Mouse (Mus musculus): Measurements from ENCODE around the gene Tor1aip2. TPM values are rescaled to one million over a fixed set of nuclear protein-coding genes. Genes with fewer than 3 reads are reported as not detected.

The Tor1aip2 gene
- polyA plus RNA-seq, 1 experiment from 2014 or later, result 119 TPM

DNA sequence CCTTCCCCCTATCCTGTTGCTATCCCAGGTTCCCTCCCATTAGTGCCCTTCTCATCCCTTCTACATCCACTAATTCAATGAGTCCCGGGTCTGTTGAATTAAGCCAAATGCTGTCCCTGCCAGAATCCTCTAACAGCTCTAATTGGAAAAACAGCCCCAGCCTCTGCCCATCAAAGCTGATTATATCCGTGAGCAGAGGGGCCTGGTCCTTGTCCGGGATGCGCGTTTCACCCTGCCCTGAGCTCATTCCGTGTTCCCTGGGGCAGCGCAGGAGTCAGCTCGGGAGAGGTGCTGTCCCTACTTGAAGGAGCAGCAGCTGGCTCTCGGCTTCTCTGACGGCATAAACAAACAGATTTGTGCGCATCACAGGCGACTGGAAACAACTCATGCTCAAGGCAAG is 76.5 kb downstream of the Tor1aip2 start:
- Histone ChIP-seq H3K9ac (ENCODE audit: low read length) (no peak overlapping the region), H3K9me3 (replicated peaks; ENCODE audit: control insufficient read depth, low read length) (no peaks in the 10 kb centered on the region), H3K27ac (ENCODE audit: low read length) (0 out of 2 replicates have a peak overlapping the region, but pooled peaks have one; percentile 26), H3K4me3 (replicated peaks; ENCODE audit: low read length) (no peak overlapping the region), H3K4me2 (ENCODE audit: low read depth, low read length) (no peak overlapping the region), H3K27me3 (ENCODE audit: control insufficient read depth, insufficient read depth, low read length) (no peaks in the 10 kb centered on the region), H3K36me3 (ENCODE audit: control insufficient read depth, insufficient read depth, low read length) (no peaks in the 10 kb centered on the region), H3K4me1 (ENCODE audit: control insufficient read depth, insufficient read depth, low read length) (no peaks in the 10 kb centered on the region)
- ATAC-seq (ENCODE audit: insufficient read depth, low FRiP score), result no peak
- WGBS, result 22% methylated on average over 12 of the region's 12 CpGs

DNA sequence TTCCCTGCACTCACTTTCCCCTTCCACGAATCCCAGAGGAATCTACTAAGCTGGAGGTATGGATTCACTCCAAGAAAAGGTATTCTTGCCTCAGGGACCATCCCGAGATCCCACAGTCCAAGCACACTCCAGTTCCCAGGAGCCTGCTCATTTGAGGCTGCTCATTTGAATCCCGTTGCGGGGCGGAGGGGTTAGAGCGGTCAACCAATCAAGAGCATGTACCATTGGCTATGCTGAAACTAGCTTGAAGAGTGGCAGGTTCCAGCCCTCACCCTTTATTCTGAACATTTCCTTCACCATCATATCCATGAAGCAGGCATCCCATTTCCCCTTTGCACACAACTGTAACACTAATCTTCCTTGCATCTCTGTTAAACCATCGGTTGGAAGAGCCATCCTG is 76.9 kb downstream of the Tor1aip2 start:
- no peaks in the 10 kb centered on the region for H3K36me3 ChIP-seq (ENCODE audit: control insufficient read depth, insufficient read depth, low read length)
- ATAC-seq (ENCODE audit: insufficient read depth, low FRiP score), result no peak
- H3K4me2 ChIP-seq (ENCODE audit: low read depth, low read length), result no peak overlapping the region
- no peak overlapping the region for H3K4me3 ChIP-seq (replicated peaks; ENCODE audit: low read length)
- H3K9me3 ChIP-seq (replicated peaks; ENCODE audit: control insufficient read depth, low read length), result no peaks in the 10 kb centered on the region
- H3K9ac ChIP-seq (ENCODE audit: low read length), result no peak overlapping the region
- no peaks in the 10 kb centered on the region for H3K4me1 ChIP-seq (ENCODE audit: control insufficient read depth, insufficient read depth, low read length)
- H3K27ac ChIP-seq (ENCODE audit: low read length), result peak overlapping the region; percentile 26; the same call in 1 of the 2 replicates
- no peaks in the 10 kb centered on the region for H3K27me3 ChIP-seq (ENCODE audit: control insufficient read depth, insufficient read depth, low read length)
- WGBS, result 57% methylated on average over 7 of the region's 7 CpGs

DNA sequence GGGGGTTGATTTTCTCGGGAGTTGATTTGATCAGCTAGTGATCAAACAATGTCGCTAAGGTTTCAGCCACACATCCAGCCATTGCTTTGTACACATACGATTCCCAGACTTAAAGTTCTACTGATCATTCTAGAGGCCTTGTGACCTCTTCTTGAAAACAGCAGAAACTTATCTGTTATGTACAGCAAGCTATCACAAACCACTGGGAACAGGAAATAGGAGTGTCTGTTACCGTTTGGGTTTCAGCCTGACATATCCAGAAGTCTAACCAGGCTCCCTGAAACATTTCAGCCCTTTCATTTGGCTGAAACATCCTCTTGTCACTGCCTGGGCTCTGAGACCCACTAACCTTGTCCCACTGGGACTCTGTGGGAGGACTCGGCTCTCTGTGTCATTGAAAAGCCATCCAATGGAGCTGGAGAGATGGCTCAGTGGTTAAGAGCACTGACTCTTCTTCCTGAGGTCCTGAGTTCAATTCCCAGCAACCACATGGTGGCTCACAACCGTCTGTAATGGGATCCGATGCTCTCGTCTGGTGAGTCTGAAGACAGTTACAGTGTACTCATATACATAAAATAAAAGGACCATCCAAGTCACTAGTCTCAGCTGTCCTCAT is 78.8 kb downstream of the Tor1aip2 start:
- Histone ChIP-seq H3K4me2 (ENCODE audit: low read depth, low read length) (no peak overlapping the region), H3K9ac (ENCODE audit: low read length) (no peak overlapping the region), H3K9me3 (replicated peaks; ENCODE audit: control insufficient read depth, low read length) (no peaks in the 10 kb centered on the region), H3K27me3 (ENCODE audit: control insufficient read depth, insufficient read depth, low read length) (no peaks in the 10 kb centered on the region), H3K27ac (ENCODE audit: low read length) (no peak overlapping the region), H3K4me1 (ENCODE audit: control insufficient read depth, insufficient read depth, low read length) (no peaks in the 10 kb centered on the region), H3K36me3 (ENCODE audit: control insufficient read depth, insufficient read depth, low read length) (no peaks in the 10 kb centered on the region), H3K4me3 (replicated peaks; ENCODE audit: low read length) (no peak overlapping the region)
- WGBS, result 75% methylated on average over 8 of the region's 8 CpGs
- ATAC-seq (ENCODE audit: insufficient read depth, low FRiP score), result no peak

DNA sequence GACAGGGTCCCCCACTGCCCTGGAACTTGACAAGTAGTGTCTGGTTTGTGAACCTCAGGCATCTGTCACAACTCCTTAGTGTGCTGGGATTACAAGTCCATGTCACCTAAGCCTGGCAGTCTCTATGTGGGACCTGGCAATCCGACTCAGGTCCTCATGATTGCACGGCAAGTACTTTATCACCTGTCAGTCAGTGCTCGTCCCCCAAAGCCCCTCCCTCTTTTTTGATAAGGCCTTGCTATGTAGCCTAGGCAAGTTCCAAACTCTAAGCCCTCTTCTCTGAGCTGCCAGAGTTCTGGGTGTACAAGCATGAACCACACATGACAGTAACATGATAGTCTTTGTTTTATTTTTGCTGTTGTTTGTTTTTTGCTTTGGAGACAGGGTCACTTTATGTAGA is 81.6 kb downstream of the Tor1aip2 start:
- Histone ChIP-seq H3K27ac (ENCODE audit: low read length) (no peak overlapping the region), H3K27me3 (ENCODE audit: control insufficient read depth, insufficient read depth, low read length) (no peaks in the 10 kb centered on the region), H3K4me2 (ENCODE audit: low read depth, low read length) (no peak overlapping the region), H3K36me3 (ENCODE audit: control insufficient read depth, insufficient read depth, low read length) (no peaks in the 10 kb centered on the region), H3K9me3 (replicated peaks; ENCODE audit: control insufficient read depth, low read length) (no peaks in the 10 kb centered on the region), H3K4me1 (ENCODE audit: control insufficient read depth, insufficient read depth, low read length) (no peaks in the 10 kb centered on the region), H3K4me3 (replicated peaks; ENCODE audit: low read length) (no peak overlapping the region), H3K9ac (ENCODE audit: low read length) (no peak overlapping the region)
- ATAC-seq (ENCODE audit: insufficient read depth, low FRiP score), result no peak
- 44% methylated on average over 3 of the region's 3 CpGs for WGBS

Other genes starting within 250 kb of the Tor1aip2 start
- 94.7 and 110 TPM in 2 replicates for gene Qsox1, start 222.5 kb upstream of the Tor1aip2 start, polyA plus RNA-seq (2015; fragmentation: Nextera tagmentation; extraction: Ambion mirVana)
- 5.4 and 6.4 TPM in 2 replicates for gene Cep350, start 62.1 kb upstream of the Tor1aip2 start, polyA plus RNA-seq (2015; fragmentation: Nextera tagmentation; extraction: Ambion mirVana)
- gene Tor1aip1, start 1.1 kb downstream of the Tor1aip2 start, polyA plus RNA-seq (2015; fragmentation: Nextera tagmentation; extraction: Ambion mirVana), result 33.8 and 34.8 TPM in 2 replicates
- gene Fam163a, start 169.6 kb downstream of the Tor1aip2 start, polyA plus RNA-seq (2015; fragmentation: Nextera tagmentation; extraction: Ambion mirVana), result 4.2 and 4.5 TPM in 2 replicates

Data from stomach, embryonic 16.5 days (tissue).